Mouse (Mus musculus) heart, embryonic 13.5 days (tissue): ENCODE results near the gene Polr3b. TPM values are rescaled to one million over a fixed set of nuclear protein-coding genes. Genes with fewer than 3 reads are reported as not detected.

Experiments used
- ATAC-seq: fragments of 200-750 bp; cut with Nextera tagmentation; 2 replicates; pipeline ENCODE4 v1.8.0; 2017; ENCODE audit warnings: moderate TSS enrichment; ENCODE audit not compliant: insufficient number of reproducible peaks, low FRiP score, low TSS enrichment; ENCODE audit errors: extremely low read depth
- H3K27ac ChIP-seq: fragments of 300-500 bp; sonication (generic); replicated peaks from 2 replicates; pipeline ENCODE4 v1.5.1; 2015; ENCODE audit warnings: moderate library complexity, mild to moderate bottlenecking, inconsistent platforms
- H3K27me3 ChIP-seq: fragments of 300-500 bp; sonication (generic); replicated peaks from 2 replicates; pipeline ENCODE4 v1.6.1; 2015; ENCODE audit warnings: mild to moderate bottlenecking, inconsistent platforms
- H3K36me3 ChIP-seq: fragments of 300-500 bp; sonication (generic); 2 replicates; pipeline ENCODE4 v1.6.1; 2015; ENCODE audit warnings: mild to moderate bottlenecking, inconsistent platforms
- H3K4me1 ChIP-seq: fragments of 300-500 bp; sonication (generic); 2 replicates; pipeline ENCODE4 v1.6.1; 2015; ENCODE audit warnings: inconsistent platforms
- H3K4me2 ChIP-seq: fragments of 300-500 bp; sonication (generic); 2 replicates; pipeline ENCODE4 v1.6.1; 2015; ENCODE audit warnings: inconsistent platforms, mild to moderate bottlenecking, moderate library complexity
- H3K4me3 ChIP-seq: fragments of 300-500 bp; sonication (generic); 2 replicates; pipeline ENCODE4 v1.5.1; 2015; ENCODE audit warnings: moderate library complexity, mild to moderate bottlenecking, inconsistent platforms
- H3K9ac ChIP-seq: fragments of 300-500 bp; sonication (generic); 2 replicates; pipeline ENCODE4 v1.6.1; 2015; ENCODE audit warnings: inconsistent platforms, mild to moderate bottlenecking, moderate library complexity
- H3K9me3 ChIP-seq: fragments of 300-500 bp; sonication (generic); 2 replicates; pipeline ENCODE4 v1.6.1; 2016; ENCODE audit warnings: inconsistent platforms
- WGBS: fragments of 180-500 bp; shearing (Covaris S2); methylation state at CpG from one replicate; pipeline ENCODE4 v1.1.7; 2015; ENCODE audit warnings: mixed read lengths; 5-methylcytosine and 5-hydroxymethylcytosine counted together
- polyA plus RNA-seq: library from polyadenylated mRNA; unstranded; fragments of >200 nt; fragmentation: Nextera tagmentation; extraction: Ambion mirVana; gene quantifications from 2 replicates; pipeline ENCODE4 v1.2.1, GENCODE M21; 2015

Polr3b gene
- polyA plus RNA-seq, 1 experiment from 2014 or later: 10.7 TPM

- no peak for ATAC-seq
- Histone ChIP-seq H3K9ac (peak overlapping the region; percentile 61; the same call in 1 of the 2 replicates), H3K4me3 (no peak overlapping the region), H3K9me3 (no peaks in the 10 kb centered on the region), H3K36me3 (peaks cover 29% of the 10 kb centered on the region), H3K4me1 (peaks cover 61% of the 10 kb centered on the region), H3K27me3 (no peaks in the 10 kb centered on the region), H3K4me2 (peak overlapping the region; percentile 22; the same call in 1 of the 2 replicates), H3K27ac (peak overlapping the region; percentile 84)
- WGBS: 56% methylated on average over 3 of the region's 3 CpGs
Observed at GRCm38 (mm10) chr10:84610783-84611182, 11.3 kb upstream of the Polr3b start.

GRCm38 (mm10) chr10:84611664-84612063, 10.4 kb upstream of the Polr3b start:
- Histone ChIP-seq H3K9ac (0 out of 2 replicates have a peak overlapping the region, but pooled peaks have one; percentile 42), H3K27me3 (no peaks in the 10 kb centered on the region), H3K4me3 (no peak overlapping the region), H3K4me1 (peaks cover 61% of the 10 kb centered on the region), H3K27ac (peak overlapping the region; percentile 84), H3K9me3 (no peaks in the 10 kb centered on the region), H3K36me3 (peaks cover 20% of the 10 kb centered on the region), H3K4me2 (peak overlapping the region; percentile 20; the same call in 1 of the 2 replicates)
- no peak for ATAC-seq
- WGBS: 19% methylated on average over 3 of the region's 3 CpGs

DNA sequence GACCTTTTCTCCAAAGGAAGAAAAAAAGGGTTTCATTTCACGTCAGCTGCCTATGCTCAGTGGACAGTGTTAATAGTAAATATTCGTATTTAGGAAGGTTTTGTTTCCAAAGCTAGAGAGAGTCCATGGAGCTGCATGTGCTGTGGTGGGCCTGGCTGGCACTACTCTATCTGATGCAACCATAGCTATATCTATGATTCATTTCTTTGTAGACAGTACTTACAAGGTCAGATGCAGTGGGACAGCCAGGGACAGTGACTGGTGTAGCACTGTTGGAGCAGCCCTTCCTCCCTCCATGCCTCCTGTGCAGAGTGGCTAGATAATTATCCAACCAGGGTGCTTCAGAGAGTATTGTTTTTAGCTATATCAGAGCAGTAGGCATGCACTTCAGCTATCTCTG, 9.8 kb upstream of the Polr3b start:
- no peaks in the 10 kb centered on the region for H3K27me3 ChIP-seq
- peaks cover 20% of the 10 kb centered on the region for H3K36me3 ChIP-seq
- no peak for ATAC-seq
- peak overlapping the region; percentile 84 for H3K27ac ChIP-seq
- H3K9ac ChIP-seq: no peak overlapping the region
- WGBS: 72% methylated on average over 2 of the region's 2 CpGs
- H3K9me3 ChIP-seq: no peaks in the 10 kb centered on the region
- 0 out of 2 replicates have a peak overlapping the region, but pooled peaks have one; percentile 20 for H3K4me2 ChIP-seq
- peaks cover 61% of the 10 kb centered on the region for H3K4me1 ChIP-seq
- H3K4me3 ChIP-seq: no peak overlapping the region

- H3K4me1 ChIP-seq: peaks cover 56% of the 10 kb centered on the region
- H3K4me2 ChIP-seq: no peak overlapping the region
- no peak for ATAC-seq
- no peaks in the 10 kb centered on the region for H3K27me3 ChIP-seq
- H3K4me3 ChIP-seq: no peak overlapping the region
- no peaks in the 10 kb centered on the region for H3K9me3 ChIP-seq
- H3K27ac ChIP-seq: no peak overlapping the region
- no peak overlapping the region for H3K9ac ChIP-seq
- 76% methylated on average over 8 of the region's 8 CpGs for WGBS
- peaks cover 18% of the 10 kb centered on the region for H3K36me3 ChIP-seq
Observed at GRCm38 (mm10) chr10:84613366-84613765, 8.7 kb upstream of the Polr3b start.

DNA sequence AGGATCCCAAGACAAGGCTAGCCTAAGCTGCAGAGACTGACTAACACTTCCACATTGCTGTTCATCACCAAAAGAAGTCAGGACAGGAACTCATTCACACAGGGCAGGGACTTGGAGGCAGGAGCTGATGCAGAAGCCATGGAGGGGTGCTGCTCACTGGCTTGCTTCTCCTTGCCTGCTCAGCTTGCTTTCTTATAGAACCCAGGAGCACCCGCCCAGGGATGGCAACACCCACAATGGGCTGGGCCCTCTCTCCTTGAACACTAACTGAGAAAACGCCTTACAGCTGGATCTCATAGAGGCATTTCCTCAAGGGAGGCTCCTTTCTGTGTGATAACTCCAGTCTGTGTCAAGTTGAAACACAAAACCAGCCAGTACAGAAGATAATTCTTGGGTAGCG, 7.0 kb upstream of the Polr3b start:
- no peak overlapping the region for H3K4me3 ChIP-seq
- H3K27ac ChIP-seq: peak overlapping the region; percentile 43; the same call in 1 of the 2 replicates
- H3K4me1 ChIP-seq: peaks cover 42% of the 10 kb centered on the region
- 63% methylated on average over 3 of the region's 3 CpGs for WGBS
- no peak for ATAC-seq
- no peak overlapping the region for H3K4me2 ChIP-seq
- H3K36me3 ChIP-seq: peaks cover 15% of the 10 kb centered on the region
- H3K27me3 ChIP-seq: no peaks in the 10 kb centered on the region
- no peaks in the 10 kb centered on the region for H3K9me3 ChIP-seq
- no peak overlapping the region for H3K9ac ChIP-seq

- H3K4me3 ChIP-seq: no peak overlapping the region
- H3K27ac ChIP-seq: no peak overlapping the region
- no peak overlapping the region for H3K9ac ChIP-seq
- no peaks in the 10 kb centered on the region for H3K27me3 ChIP-seq
- no peak overlapping the region for H3K4me2 ChIP-seq
- peaks cover 76% of the 10 kb centered on the region for H3K36me3 ChIP-seq
- H3K4me1 ChIP-seq: no peaks in the 10 kb centered on the region
- ATAC-seq: no peak
- 70% methylated on average over 5 of the region's 5 CpGs for WGBS
- H3K9me3 ChIP-seq: no peaks in the 10 kb centered on the region
Observed at GRCm38 (mm10) chr10:84631182-84631581, 9.1 kb downstream of the Polr3b start.

DNA sequence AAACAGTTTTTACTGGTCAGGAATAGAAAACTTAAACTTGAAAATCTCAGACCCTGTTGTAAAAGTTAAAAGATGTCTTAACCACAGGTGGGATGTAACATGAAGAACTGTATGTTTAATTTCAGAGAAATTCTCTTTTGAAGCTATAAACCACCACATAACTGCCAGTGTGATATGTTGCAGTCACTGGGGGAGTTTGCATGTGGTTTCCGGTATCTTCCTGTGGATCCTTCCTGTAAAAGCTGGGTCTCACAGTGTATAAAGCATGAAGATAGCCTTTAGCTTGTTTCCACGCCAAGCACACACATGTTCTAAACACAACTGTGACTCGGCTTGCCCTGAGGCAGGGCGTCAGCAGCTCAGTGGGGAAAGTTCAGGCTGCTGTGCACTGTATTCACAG, 9.9 kb downstream of the Polr3b start:
- Histone ChIP-seq H3K27me3 (no peaks in the 10 kb centered on the region), H3K36me3 (peaks cover 84% of the 10 kb centered on the region), H3K9ac (no peak overlapping the region), H3K27ac (no peak overlapping the region), H3K4me1 (no peaks in the 10 kb centered on the region), H3K9me3 (no peaks in the 10 kb centered on the region), H3K4me3 (no peak overlapping the region), H3K4me2 (no peak overlapping the region)
- no peak for ATAC-seq
- 89% methylated on average over 4 of the region's 4 CpGs for WGBS

DNA sequence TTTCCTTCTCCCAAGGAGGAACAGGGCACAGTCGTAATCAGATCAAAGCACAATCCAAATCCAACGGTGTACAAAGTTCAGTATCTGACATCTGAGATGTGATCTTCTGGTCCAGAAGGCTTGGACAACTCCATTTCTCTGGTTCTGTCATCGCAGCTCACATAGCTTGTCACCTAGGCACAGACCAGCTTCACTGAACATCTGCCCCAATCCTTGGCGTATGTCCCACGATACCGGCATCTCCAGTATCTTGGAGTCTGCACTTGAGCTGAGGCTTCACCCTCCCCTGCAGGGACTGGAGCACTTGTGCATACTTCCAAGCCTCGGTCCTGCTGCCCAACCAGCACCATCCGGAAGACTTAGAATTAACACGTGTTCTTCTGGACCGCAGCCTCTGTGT, 14.6 kb downstream of the Polr3b start:
- Histone ChIP-seq H3K4me1 (no peaks in the 10 kb centered on the region), H3K27ac (no peak overlapping the region), H3K9ac (no peak overlapping the region), H3K9me3 (no peaks in the 10 kb centered on the region), H3K4me2 (no peak overlapping the region), H3K27me3 (no peaks in the 10 kb centered on the region), H3K4me3 (no peak overlapping the region), H3K36me3 (peaks cover 89% of the 10 kb centered on the region)
- WGBS: 95% methylated on average over 10 of the region's 10 CpGs
- ATAC-seq: no peak

DNA sequence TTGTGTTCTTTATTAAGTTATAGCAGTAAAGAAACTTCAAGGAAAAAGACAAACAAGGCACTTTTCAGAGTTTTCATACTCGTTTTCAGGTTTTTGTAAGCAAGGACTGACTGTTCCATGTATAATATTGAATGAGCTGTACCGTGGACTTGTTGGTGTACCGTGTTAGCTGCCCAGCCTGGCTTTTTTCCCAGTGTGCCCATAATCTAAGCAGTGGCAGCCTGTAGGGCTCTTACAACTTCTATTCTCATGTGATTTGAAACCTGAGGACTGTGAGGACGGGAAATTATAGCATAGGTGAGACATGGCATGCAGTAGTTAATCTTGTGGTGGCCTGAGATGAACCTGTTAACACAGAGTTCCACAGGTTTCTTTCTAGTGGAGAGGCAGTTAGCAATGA, 16.3 kb downstream of the Polr3b start:
- Histone ChIP-seq H3K36me3 (peaks cover 82% of the 10 kb centered on the region), H3K4me3 (no peak overlapping the region), H3K27me3 (no peaks in the 10 kb centered on the region), H3K9me3 (no peaks in the 10 kb centered on the region), H3K4me1 (no peaks in the 10 kb centered on the region), H3K4me2 (no peak overlapping the region), H3K9ac (no peak overlapping the region), H3K27ac (no peak overlapping the region)
- WGBS: 84% methylated on average over 4 of the region's 4 CpGs
- no peak for ATAC-seq

DNA sequence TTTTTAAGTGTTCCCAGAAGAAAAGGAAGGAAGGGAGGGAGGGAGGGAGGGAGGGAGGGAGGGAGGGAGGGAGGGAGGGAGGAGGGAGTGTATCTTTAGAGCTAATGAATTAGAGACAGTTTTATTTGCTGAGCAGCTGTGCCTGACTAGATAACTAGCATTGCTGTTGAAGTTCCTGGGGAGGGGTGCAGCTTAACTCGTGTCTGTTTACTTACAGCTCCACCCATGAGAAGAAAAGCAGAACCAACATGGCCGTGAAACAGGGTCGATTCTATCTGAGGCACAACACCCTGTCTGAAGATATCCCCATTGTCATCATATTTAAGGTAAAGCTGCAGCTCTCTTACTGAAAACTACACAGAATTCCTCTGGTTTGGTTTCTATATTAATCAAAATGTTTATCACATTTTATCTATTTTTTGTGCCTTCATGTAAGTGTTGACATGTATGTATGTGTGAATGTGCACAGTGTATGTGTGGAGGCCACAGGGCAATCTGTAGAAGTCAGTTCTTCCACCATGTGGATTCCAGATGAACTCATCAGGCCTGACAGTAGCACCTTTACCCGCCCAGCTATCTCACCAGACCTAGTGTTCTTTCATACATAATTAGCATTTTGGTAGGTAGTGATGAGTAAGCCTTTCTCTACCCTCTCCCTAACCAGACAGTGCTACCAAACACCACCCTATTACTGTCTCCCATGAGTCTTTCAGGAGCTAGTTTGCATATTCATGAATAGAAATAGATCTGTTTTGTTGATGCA, 17.6 kb downstream of the Polr3b start:
- peaks cover 80% of the 10 kb centered on the region for H3K36me3 ChIP-seq
- H3K4me1 ChIP-seq: 0 out of 2 replicates have a peak, but pooled peaks cover 2% of the 10 kb centered on the region
- H3K27ac ChIP-seq: no peak overlapping the region
- WGBS: 67% methylated on average over 4 of the region's 4 CpGs
- no peak overlapping the region for H3K4me2 ChIP-seq
- no peak overlapping the region for H3K4me3 ChIP-seq
- no peaks in the 10 kb centered on the region for H3K27me3 ChIP-seq
- no peak for ATAC-seq
- H3K9ac ChIP-seq: no peak overlapping the region
- H3K9me3 ChIP-seq: no peaks in the 10 kb centered on the region

DNA sequence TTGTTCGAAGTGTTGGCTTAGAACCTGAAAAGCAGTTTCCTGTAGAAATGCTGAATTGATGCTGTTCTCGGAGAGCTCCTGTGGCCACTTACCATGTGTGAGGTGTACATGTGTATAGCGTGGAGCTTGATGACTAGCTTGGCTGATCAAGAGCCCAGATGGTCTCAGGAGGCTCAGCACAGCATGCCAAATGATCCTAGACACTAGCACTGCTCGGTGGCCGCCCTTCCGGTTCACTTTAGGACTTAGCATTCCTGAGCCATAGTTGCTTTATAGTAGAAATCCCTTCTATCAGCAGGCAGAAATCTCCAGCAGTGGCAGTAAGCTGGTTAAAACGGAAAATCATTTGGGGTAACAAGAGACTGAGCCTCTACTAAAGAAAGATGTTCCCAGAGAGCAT, 18.8 kb downstream of the Polr3b start:
- 89% methylated on average over 7 of the region's 7 CpGs for WGBS
- H3K9me3 ChIP-seq: no peaks in the 10 kb centered on the region

DNA sequence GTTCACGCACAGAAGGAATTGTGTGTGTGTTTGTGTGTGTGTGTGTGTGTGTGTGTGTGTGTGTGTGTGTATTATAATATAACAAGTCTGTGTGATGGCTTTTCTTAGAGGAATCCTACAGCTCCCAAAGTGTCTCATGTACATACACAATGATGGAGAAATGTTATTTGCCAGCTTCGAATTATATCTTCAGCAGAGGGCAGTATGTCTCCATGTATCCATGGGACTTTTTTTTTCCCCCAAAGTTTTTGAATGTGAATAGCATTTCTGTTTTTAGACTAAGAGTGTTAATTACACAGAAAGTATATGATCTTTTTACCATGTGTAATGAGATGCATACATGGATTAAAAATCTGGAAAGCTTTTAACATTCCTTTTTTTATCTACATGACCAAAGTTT, 19.5 kb downstream of the Polr3b start:
- peaks cover 72% of the 10 kb centered on the region for H3K36me3 ChIP-seq
- H3K4me2 ChIP-seq: no peak overlapping the region
- H3K4me3 ChIP-seq: no peak overlapping the region
- H3K27ac ChIP-seq: no peak overlapping the region
- no peaks in the 10 kb centered on the region for H3K9me3 ChIP-seq
- 0 out of 2 replicates have a peak, but pooled peaks cover 2% of the 10 kb centered on the region for H3K4me1 ChIP-seq
- 73% methylated on average over 2 of the region's 2 CpGs for WGBS
- H3K9ac ChIP-seq: no peak overlapping the region
- H3K27me3 ChIP-seq: no peaks in the 10 kb centered on the region
- ATAC-seq: no peak

More for the DNA sequence above, 18.8 kb downstream of the Polr3b start:
- H3K27me3 ChIP-seq: no peaks in the 10 kb centered on the region
- H3K4me3 ChIP-seq: no peak overlapping the region
- H3K9ac ChIP-seq: no peak overlapping the region
- no peak overlapping the region for H3K27ac ChIP-seq
- peaks cover 76% of the 10 kb centered on the region for H3K36me3 ChIP-seq
- ATAC-seq: no peak
- 0 out of 2 replicates have a peak, but pooled peaks cover 2% of the 10 kb centered on the region for H3K4me1 ChIP-seq
- H3K4me2 ChIP-seq: no peak overlapping the region
